Mouse (Mus musculus) cortical plate, adult 2 months (tissue): ENCODE results near the gene Dhrs2. TPM values are rescaled to one million over a fixed set of nuclear protein-coding genes. Genes with fewer than 3 reads are reported as not detected.
A peak's percentile ranks its signal among the peaks of the same experiment; 100 is the strongest.

ENCODE experiments used
- H3K27ac ChIP-seq: fragments of 200-500 bp; 2 replicates; pipeline ENCODE4 v1.5.1; 2012; ENCODE audit warnings: low read length, control low read depth, inconsistent platforms; ENCODE audit not compliant: insufficient read depth
- H3K4me1 ChIP-seq: fragments of 200-500 bp; 2 replicates; pipeline ENCODE4 v1.6.1; 2011; ENCODE audit warnings: low read length; ENCODE audit not compliant: control insufficient read depth, insufficient read depth
- H3K4me3 ChIP-seq: fragments of 200-500 bp; 2 replicates; pipeline ENCODE4 v1.5.1; 2011; ENCODE audit warnings: mild to moderate bottlenecking, low read length, control low read depth; ENCODE audit not compliant: insufficient read depth
- CTCF ChIP-seq: fragments of 200-500 bp; IDR thresholded peaks from 2 replicates; pipeline ENCODE4 v1.5.1; 2011; ENCODE audit warnings: mild to moderate bottlenecking, control low read depth, low read length; ENCODE audit not compliant: insufficient read depth; ENCODE audit errors: extremely low read depth
- POLR2A ChIP-seq: fragments of 200-500 bp; IDR thresholded peaks from 2 replicates; pipeline ENCODE4 v1.6.1; 2011; ENCODE audit warnings: mild to moderate bottlenecking, low read length, control low read depth; ENCODE audit not compliant: insufficient read depth; ENCODE audit errors: extremely low read depth
- polyA plus RNA-seq: library from polyadenylated mRNA; depleted of rRNA; stranded (reverse); fragments of >200 nt; gene quantifications from 2 replicates; pipeline ENCODE4 v1.2.3, GENCODE M21; 2012; rRNA removed

Gene Dhrs2
- polyA plus RNA-seq, 1 experiment, result 0.13 TPM

DNA sequence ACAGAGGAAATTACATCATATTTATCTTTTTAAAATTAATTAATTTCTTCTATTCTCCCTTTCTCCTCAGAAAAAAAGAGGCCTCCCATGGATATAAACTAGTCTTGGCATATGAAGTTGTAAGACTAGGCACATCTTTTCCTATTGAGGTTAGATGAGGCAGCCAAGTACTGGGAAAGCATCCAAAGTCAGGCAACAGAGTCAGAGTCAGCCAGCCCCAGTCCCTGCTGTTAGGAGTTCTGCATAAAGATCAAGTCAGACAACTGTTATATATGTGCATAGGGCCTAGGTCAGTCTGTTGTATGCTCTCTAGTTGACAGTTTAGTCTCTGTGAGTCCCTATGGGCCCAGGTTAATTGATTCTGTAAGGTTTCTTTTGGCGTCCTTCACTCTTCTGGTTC is 20.9 kb downstream of the Dhrs2 start:
- no peak overlapping the region for H3K27ac ChIP-seq
- H3K4me3 ChIP-seq, result no peak overlapping the region
- no peaks in the 10 kb centered on the region for H3K4me1 ChIP-seq
- no peak for TF ChIP-seq POLR2A
- no peak for TF ChIP-seq CTCF

DNA sequence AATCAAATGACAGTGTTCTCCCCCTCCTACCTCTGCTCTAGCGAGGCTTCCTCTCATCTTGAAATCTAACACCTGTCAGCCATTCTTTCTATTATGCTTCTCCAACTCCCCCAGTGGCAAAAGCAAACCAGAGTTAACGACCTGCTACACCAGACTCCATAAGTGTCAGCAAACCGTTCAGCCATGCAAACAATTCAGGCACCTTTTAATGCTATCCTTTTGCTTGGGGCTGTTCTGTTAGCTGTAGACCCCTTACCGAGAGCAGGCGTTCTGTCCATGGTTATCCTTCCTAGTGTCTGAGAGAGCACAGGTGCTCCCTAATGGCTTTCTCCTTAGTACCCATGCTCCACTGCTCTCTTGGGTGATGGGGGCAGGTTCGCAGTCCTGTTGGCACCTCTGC is 25.4 kb downstream of the Dhrs2 start:
- H3K27ac ChIP-seq, result no peak overlapping the region

GRCm38 (mm10) chr14:55248284-55248683 is 26.5 kb downstream of the Dhrs2 start:
- no peak for TF ChIP-seq POLR2A
- TF ChIP-seq CTCF, result no peak

More for the DNA sequence above, 25.4 kb downstream of the Dhrs2 start:
- Histone ChIP-seq H3K4me1 (peaks cover 2% of the 10 kb centered on the region), H3K4me3 (no peak overlapping the region)
- TF ChIP-seq POLR2A (no peak), CTCF (no peak)

GRCm38 (mm10) chr14:55253580-55253979 is 31.8 kb downstream of the Dhrs2 start:
- peaks cover under 1% of the 10 kb centered on the region for H3K4me1 ChIP-seq
- no peak overlapping the region for H3K27ac ChIP-seq
- no peak overlapping the region for H3K4me3 ChIP-seq
- TF ChIP-seq CTCF (no peak), POLR2A (no peak)

More at GRCm38 (mm10) chr14:55248284-55248683, 26.5 kb downstream of the Dhrs2 start:
- Histone ChIP-seq H3K4me3 (no peak overlapping the region), H3K4me1 (peaks cover 2% of the 10 kb centered on the region), H3K27ac (no peak overlapping the region)

GRCm38 (mm10) chr14:55255443-55255842 is 33.6 kb downstream of the Dhrs2 start:
- TF ChIP-seq CTCF, result no peak
- TF ChIP-seq POLR2A, result no peak
- no peaks in the 10 kb centered on the region for H3K4me1 ChIP-seq
- no peak overlapping the region for H3K27ac ChIP-seq
- H3K4me3 ChIP-seq, result no peak overlapping the region

DNA sequence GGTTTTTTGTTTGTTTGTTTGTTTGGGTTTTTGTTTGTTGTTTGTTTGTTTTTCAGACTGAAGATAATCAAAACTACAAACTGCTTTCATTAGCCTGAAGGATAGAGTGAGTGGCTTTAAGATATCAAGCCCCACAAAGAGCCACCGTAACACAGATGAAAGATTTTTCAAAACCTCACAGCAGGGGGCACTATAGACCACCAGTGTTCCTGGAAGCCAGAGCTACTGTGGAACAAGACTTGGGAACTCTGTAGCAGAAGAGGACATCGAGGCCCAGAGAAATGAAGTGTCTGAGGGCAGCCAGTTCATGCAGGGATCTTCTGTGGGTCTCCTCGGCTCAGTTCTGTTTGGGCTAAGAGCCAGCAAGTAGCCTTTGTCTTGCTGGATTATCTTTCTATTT is 49.4 kb downstream of the Dhrs2 start:
- Histone ChIP-seq H3K27ac (no peak overlapping the region), H3K4me3 (no peak overlapping the region), H3K4me1 (no peaks in the 10 kb centered on the region)
- TF ChIP-seq CTCF (peak; percentile 72), POLR2A (no peak)

- Histone ChIP-seq H3K4me3 (no peak overlapping the region), H3K27ac (no peak overlapping the region), H3K4me1 (no peaks in the 10 kb centered on the region)
- TF ChIP-seq CTCF, result no peak
- no peak for TF ChIP-seq POLR2A
Measured at GRCm38 (mm10) chr14:55273023-55273422, 51.2 kb downstream of the Dhrs2 start.

- no peaks in the 10 kb centered on the region for H3K4me1 ChIP-seq
- TF ChIP-seq CTCF (no peak), POLR2A (no peak)
- no peak overlapping the region for H3K4me3 ChIP-seq
- no peak overlapping the region for H3K27ac ChIP-seq
Measured at GRCm38 (mm10) chr14:55274810-55275209, 53.0 kb downstream of the Dhrs2 start.

- TF ChIP-seq CTCF (no peak), POLR2A (no peak)
- no peak overlapping the region for H3K4me3 ChIP-seq
- H3K4me1 ChIP-seq, result no peaks in the 10 kb centered on the region
- H3K27ac ChIP-seq, result no peak overlapping the region
Measured at GRCm38 (mm10) chr14:55279322-55280069, 57.7 kb downstream of the Dhrs2 start.

Other genes starting within 250 kb of the Dhrs2 start
- not detected in 2 replicates for gene Gm17428, start 245.1 kb upstream of the Dhrs2 start, polyA plus RNA-seq
- 29.0 and 34.8 TPM in 2 replicates for gene Myh7, start 227.4 kb upstream of the Dhrs2 start, polyA plus RNA-seq
- 35.3 and 38.6 TPM in 2 replicates for gene Ngdn, start 206.6 kb upstream of the Dhrs2 start, polyA plus RNA-seq
- 13.0 and 13.1 TPM in 2 replicates for gene Zfhx2, start 129.7 kb upstream of the Dhrs2 start, polyA plus RNA-seq
- gene Thtpa, start 127.2 kb upstream of the Dhrs2 start, polyA plus RNA-seq, result 13.8 and 14.5 TPM in 2 replicates
- 14.7 and 15.4 TPM in 2 replicates for gene Ap1g2, start 115.4 kb upstream of the Dhrs2 start, polyA plus RNA-seq
- gene Jph4, start 105.1 kb upstream of the Dhrs2 start, polyA plus RNA-seq, result 244 and 247 TPM in 2 replicates